Mouse (Mus musculus) olfactory bulb, adult 2 months (tissue): ENCODE measurements at regions not wholly inside any gene's neighbourhood (a gene's known extent, or its start where the extent isn't known, plus 50 kb on each side); places are given as distances from the start of the nearest gene placed in this dataset.
A peak's percentile ranks its signal among the peaks of the same experiment; 100 is the strongest.

Source experiments
- H3K27ac ChIP-seq: fragments of 200-500 bp; 2 replicates; pipeline ENCODE4 v1.5.1; 2012; ENCODE audit warnings: low read depth, low read length; ENCODE audit not compliant: insufficient read depth
- H3K4me1 ChIP-seq: fragments of 200-500 bp; 2 replicates; pipeline ENCODE4 v1.6.1; 2012; ENCODE audit warnings: low read length; ENCODE audit not compliant: control insufficient read depth, insufficient read depth
- H3K4me3 ChIP-seq: fragments of 200-500 bp; 2 replicates; pipeline ENCODE4 v1.5.1; 2012; ENCODE audit warnings: mild to moderate bottlenecking, low read depth, low read length, moderate library complexity; ENCODE audit not compliant: insufficient read depth
- CTCF ChIP-seq: fragments of 200-500 bp; IDR thresholded peaks from 2 replicates; pipeline ENCODE4 v1.5.1; 2012; ENCODE audit warnings: low read depth, mild to moderate bottlenecking, low read length, moderate library complexity; ENCODE audit not compliant: insufficient read depth
- POLR2A ChIP-seq: fragments of 200-500 bp; IDR thresholded peaks from 2 replicates; pipeline ENCODE4 v1.6.1; 2012; ENCODE audit warnings: mild to moderate bottlenecking, low read depth, low read length, moderate library complexity; ENCODE audit not compliant: insufficient read depth
- WGBS: fragments of 180-500 bp; shearing (Covaris S2); methylation state at CpG from one replicate; pipeline ENCODE4 v1.1.7; 2018; 5-methylcytosine and 5-hydroxymethylcytosine counted together

- TF ChIP-seq CTCF (no peak), POLR2A (no peak)
- Histone ChIP-seq H3K4me3 (no peak overlapping the region), H3K4me1 (peaks cover 4% of the 10 kb centered on the region), H3K27ac (no peak overlapping the region)
- 60% methylated on average over 4 of the region's 4 CpGs for WGBS
These were observed 87.6 kb upstream of the Mrps6 start for GRCm38 (mm10) chr16:91970461-91970860.

GRCm38 (mm10) chr16:91973183-91973582 lies 84.9 kb upstream of the Mrps6 start:
- H3K4me1 ChIP-seq = peaks cover 8% of the 10 kb centered on the region
- TF ChIP-seq POLR2A = no peak
- TF ChIP-seq CTCF = no peak
- H3K27ac ChIP-seq = no peak overlapping the region
- WGBS = 95% methylated on average over 9 of the region's 9 CpGs
- H3K4me3 ChIP-seq = no peak overlapping the region

GRCm38 (mm10) chr16:91976194-91976805 lies 81.8 kb upstream of the Mrps6 start:
- no peak overlapping the region for H3K4me3 ChIP-seq
- no peak overlapping the region for H3K27ac ChIP-seq
- 77% methylated on average over 8 of the region's 8 CpGs for WGBS
- peaks cover 12% of the 10 kb centered on the region for H3K4me1 ChIP-seq
- TF ChIP-seq CTCF = no peak
- TF ChIP-seq POLR2A = no peak

DNA sequence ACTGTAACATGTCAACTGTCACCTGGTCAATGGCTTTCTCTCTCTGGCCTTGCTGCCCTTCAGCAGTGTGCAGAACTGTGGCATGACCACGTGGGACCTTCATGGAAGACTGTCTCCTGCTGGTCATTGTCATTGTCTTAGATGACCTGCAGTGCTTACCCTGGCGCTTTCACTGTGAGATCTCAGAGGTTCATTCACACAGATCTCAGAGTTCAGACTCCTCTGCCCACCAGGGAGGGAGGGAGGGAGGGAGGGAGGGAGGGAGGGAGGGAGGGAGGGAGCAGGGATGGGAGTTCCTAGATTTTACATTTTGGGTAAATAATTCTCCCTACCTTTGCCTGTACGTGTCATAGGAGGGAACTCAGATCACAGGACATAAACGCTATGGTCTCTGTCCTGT lies 79.6 kb upstream of the Mrps6 start:
- 42% methylated on average over 4 of the region's 4 CpGs for WGBS

DNA sequence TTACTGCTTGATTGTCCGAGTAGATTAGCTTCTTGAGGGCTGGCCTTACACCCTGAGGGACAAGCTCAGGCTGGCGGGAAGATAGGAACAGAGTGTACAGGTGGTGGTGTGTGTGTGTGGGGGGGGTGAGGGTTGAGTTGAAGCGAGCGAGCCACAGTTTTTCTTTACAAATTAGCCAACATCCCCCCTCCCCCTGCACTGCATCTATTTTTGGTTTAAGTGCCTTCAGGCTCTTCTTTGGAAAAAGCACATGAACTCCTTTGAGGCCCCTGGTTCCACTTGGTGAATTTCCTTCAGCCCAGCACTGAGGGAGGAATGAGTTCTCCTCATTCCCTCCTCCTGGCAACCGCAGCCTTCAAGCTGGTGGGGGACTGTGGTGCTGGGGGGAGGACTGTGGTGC lies 79.2 kb upstream of the Mrps6 start:
- Histone ChIP-seq H3K27ac (no peak overlapping the region), H3K4me3 (no peak overlapping the region), H3K4me1 (peaks cover 12% of the 10 kb centered on the region)
- no peak for TF ChIP-seq POLR2A
- TF ChIP-seq CTCF = no peak
- WGBS = 21% methylated on average over 5 of the region's 5 CpGs

More for the DNA sequence above, 79.6 kb upstream of the Mrps6 start:
- TF ChIP-seq CTCF (no peak), POLR2A (no peak)
- Histone ChIP-seq H3K27ac (no peak overlapping the region), H3K4me1 (peaks cover 12% of the 10 kb centered on the region), H3K4me3 (no peak overlapping the region)

DNA sequence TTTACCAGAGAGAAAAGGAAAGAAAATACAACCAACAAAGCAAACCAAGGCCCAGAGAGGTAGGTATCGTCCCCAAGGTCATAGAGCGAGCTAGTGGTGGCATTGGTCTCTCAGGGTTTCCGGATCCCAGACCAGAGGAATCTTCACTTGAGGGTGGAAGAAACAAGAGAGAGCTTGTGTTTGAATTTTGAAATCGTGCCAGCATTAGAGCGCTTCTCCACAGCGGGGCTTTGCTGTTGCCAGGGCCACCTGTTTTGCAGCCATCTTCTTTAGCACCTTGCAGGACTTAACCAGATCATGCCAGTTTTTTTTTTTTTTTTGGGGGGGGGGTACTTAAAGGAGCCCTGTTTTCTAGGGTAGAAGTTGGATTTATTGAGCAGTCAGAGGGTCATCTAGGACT lies 77.6 kb upstream of the Mrps6 start:
- H3K4me3 ChIP-seq = no peak overlapping the region
- H3K4me1 ChIP-seq = peaks cover 12% of the 10 kb centered on the region
- TF ChIP-seq CTCF (no peak), POLR2A (no peak)
- no peak overlapping the region for H3K27ac ChIP-seq
- 76% methylated on average over 6 of the region's 6 CpGs for WGBS

GRCm38 (mm10) chr16:91985211-91985610 lies 72.9 kb upstream of the Mrps6 start:
- no peak overlapping the region for H3K27ac ChIP-seq
- TF ChIP-seq POLR2A (no peak), CTCF (no peak)
- 86% methylated on average over 12 of the region's 12 CpGs for WGBS
- no peaks in the 10 kb centered on the region for H3K4me1 ChIP-seq
- H3K4me3 ChIP-seq = no peak overlapping the region

GRCm38 (mm10) chr16:91989332-91989731 lies 68.7 kb upstream of the Mrps6 start:
- no peak overlapping the region for H3K27ac ChIP-seq
- no peaks in the 10 kb centered on the region for H3K4me1 ChIP-seq
- no peak for TF ChIP-seq POLR2A
- TF ChIP-seq CTCF = no peak
- H3K4me3 ChIP-seq = no peak overlapping the region
- 91% methylated on average over 4 of the region's 4 CpGs for WGBS

DNA sequence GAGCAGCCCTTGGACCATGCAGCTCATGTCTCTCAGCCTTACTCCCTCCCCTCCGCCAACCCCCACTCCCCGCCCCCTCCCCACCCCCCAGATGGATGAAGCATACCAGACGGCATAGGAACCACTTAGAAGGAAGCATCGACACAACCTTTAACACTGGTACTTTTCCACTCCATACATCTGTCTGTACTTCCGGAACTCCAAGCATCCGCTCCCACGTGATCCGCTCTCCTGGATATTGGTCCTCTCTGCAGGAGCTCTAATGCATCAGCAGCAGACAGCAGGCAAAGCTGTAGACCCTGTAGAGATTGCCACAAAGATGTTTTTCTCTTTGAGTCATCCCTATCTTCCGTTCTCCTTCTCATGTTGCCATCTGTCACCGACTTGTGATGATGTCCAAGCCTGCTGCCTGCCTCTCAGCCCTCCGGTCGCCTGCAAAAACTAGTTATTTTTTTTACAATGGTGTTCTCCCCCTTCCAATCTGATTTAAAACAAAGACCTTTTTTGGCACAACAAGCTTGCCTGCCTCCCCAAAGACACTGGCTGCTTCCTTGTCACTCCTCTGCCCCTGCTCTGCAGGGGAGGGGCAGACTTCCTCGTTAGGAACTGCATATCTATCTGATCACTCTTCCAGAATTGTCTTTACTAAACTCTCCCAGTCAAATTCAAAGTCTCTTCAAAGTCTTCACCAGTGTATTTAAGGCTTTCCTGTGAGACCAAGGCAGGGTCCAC lies 62.4 kb upstream of the Mrps6 start:
- Histone ChIP-seq H3K27ac (no peak overlapping the region), H3K4me3 (peak overlapping the region; percentile 2; the same call in 1 of the 2 replicates)
- TF ChIP-seq CTCF = no peak
- no peak for TF ChIP-seq POLR2A

DNA sequence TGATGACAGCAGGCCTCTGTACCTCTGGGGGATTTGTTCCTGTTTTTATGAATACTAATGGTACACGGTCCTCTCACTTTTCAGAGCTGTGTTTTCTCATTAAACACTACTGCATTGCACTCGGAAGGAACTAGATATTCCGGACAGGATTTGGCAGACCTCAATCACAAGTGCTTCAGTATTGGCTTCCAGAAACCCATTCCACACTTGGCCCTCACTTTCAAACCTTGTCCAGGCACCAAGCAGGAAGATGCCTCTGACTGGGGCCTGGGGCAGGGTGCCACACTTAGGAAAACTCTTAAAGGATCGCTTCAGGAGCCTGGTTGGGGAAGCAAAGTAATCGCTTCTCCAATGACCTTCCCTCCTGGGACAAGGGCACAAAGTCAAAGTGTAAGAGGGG lies 50.7 kb upstream of the Mrps6 start:
- H3K27ac ChIP-seq = no peak overlapping the region
- H3K4me3 ChIP-seq = no peak overlapping the region
- TF ChIP-seq POLR2A (no peak), CTCF (no peak)
- no peaks in the 10 kb centered on the region for H3K4me1 ChIP-seq
- 80% methylated on average over 5 of the region's 5 CpGs for WGBS

More for the DNA sequence above, 62.4 kb upstream of the Mrps6 start:
- 18% methylated on average over 13 of the region's 13 CpGs for WGBS
- H3K4me1 ChIP-seq = peaks cover 3% of the 10 kb centered on the region
